Mouse (Mus musculus): ENCODE data around the gene Kazn. TPM values are rescaled to one million over a fixed set of nuclear protein-coding genes. Genes with fewer than 3 reads are reported as not detected.

The Kazn gene
- polyA plus RNA-seq, 1 experiment from 2014 or later: 11.9 TPM

GRCm38 (mm10) chr4:142193151-142193578 is 46.0 kb downstream of the Kazn start:
- Histone ChIP-seq H3K4me2 (ENCODE audit: low read depth, low read length) (no peak overlapping the region), H3K9me3 (ENCODE audit: control insufficient read depth, low read length) (no peaks in the 10 kb centered on the region), H3K9ac (ENCODE audit: low read depth, low read length) (no peak overlapping the region), H3K27me3 (replicated peaks; ENCODE audit: control insufficient read depth, insufficient read depth, low read length) (no peaks in the 10 kb centered on the region), H3K4me3 (ENCODE audit: low read depth, low read length) (no peak overlapping the region), H3K36me3 (ENCODE audit: control insufficient read depth, insufficient read depth, low read length) (no peaks in the 10 kb centered on the region), H3K27ac (replicated peaks; ENCODE audit: low read depth, low read length) (no peak overlapping the region), H3K4me1 (ENCODE audit: control insufficient read depth, insufficient read depth, low read length) (no peaks in the 10 kb centered on the region)
- ATAC-seq (ENCODE audit: low read depth) (no peak), DNase-seq (ENCODE audit: low spot score) (no peak)
- 78% methylated on average over 8 of the region's 8 CpGs for WGBS

- Histone ChIP-seq H3K9me3 (ENCODE audit: control insufficient read depth, low read length) (peaks cover 6% of the 10 kb centered on the region; the same call in 1 of the 2 replicates), H3K4me1 (ENCODE audit: control insufficient read depth, insufficient read depth, low read length) (no peaks in the 10 kb centered on the region; the same call in 1 of the 2 replicates), H3K36me3 (ENCODE audit: control insufficient read depth, insufficient read depth, low read length) (no peaks in the 10 kb centered on the region), H3K4me2 (ENCODE audit: low read depth, low read length) (no peak overlapping the region), H3K9ac (ENCODE audit: low read depth, low read length) (no peak overlapping the region), H3K27ac (replicated peaks; ENCODE audit: low read depth, low read length) (no peak overlapping the region), H3K4me3 (ENCODE audit: low read depth, low read length) (no peak overlapping the region), H3K27me3 (replicated peaks; ENCODE audit: control insufficient read depth, insufficient read depth, low read length) (no peaks in the 10 kb centered on the region)
- WGBS: 92% methylated on average over 8 of the region's 8 CpGs
- ATAC-seq (ENCODE audit: low read depth) (no peak), DNase-seq (ENCODE audit: low spot score) (no peak)
These were observed 49.2 kb downstream of the Kazn start for GRCm38 (mm10) chr4:142189960-142190359.

GRCm38 (mm10) chr4:142188501-142188900 is 50.7 kb downstream of the Kazn start:
- Histone ChIP-seq H3K9me3 (ENCODE audit: control insufficient read depth, low read length) (peaks cover 6% of the 10 kb centered on the region; the same call in 1 of the 2 replicates), H3K27ac (replicated peaks; ENCODE audit: low read depth, low read length) (no peak overlapping the region), H3K4me1 (ENCODE audit: control insufficient read depth, insufficient read depth, low read length) (no peaks in the 10 kb centered on the region; the same call in 1 of the 2 replicates), H3K9ac (ENCODE audit: low read depth, low read length) (no peak overlapping the region), H3K27me3 (replicated peaks; ENCODE audit: control insufficient read depth, insufficient read depth, low read length) (no peaks in the 10 kb centered on the region), H3K4me2 (ENCODE audit: low read depth, low read length) (no peak overlapping the region), H3K36me3 (ENCODE audit: control insufficient read depth, insufficient read depth, low read length) (no peaks in the 10 kb centered on the region), H3K4me3 (ENCODE audit: low read depth, low read length) (no peak overlapping the region)
- ATAC-seq (ENCODE audit: low read depth) (no peak), DNase-seq (ENCODE audit: low spot score) (no peak)
- 80% methylated on average over 2 of the region's 2 CpGs for WGBS

- no peaks in the 10 kb centered on the region for H3K36me3 ChIP-seq (ENCODE audit: control insufficient read depth, insufficient read depth, low read length)
- WGBS: 94% methylated on average over 3 of the region's 3 CpGs
- no peak overlapping the region for H3K4me3 ChIP-seq (ENCODE audit: low read depth, low read length)
- H3K9ac ChIP-seq (ENCODE audit: low read depth, low read length): no peak overlapping the region
- H3K27me3 ChIP-seq (replicated peaks; ENCODE audit: control insufficient read depth, insufficient read depth, low read length): no peaks in the 10 kb centered on the region
- H3K27ac ChIP-seq (replicated peaks; ENCODE audit: low read depth, low read length): no peak overlapping the region
- no peak for ATAC-seq (ENCODE audit: low read depth)
- no peak for DNase-seq (ENCODE audit: low spot score)
- H3K4me2 ChIP-seq (ENCODE audit: low read depth, low read length): no peak overlapping the region
- peaks cover 6% of the 10 kb centered on the region; the same call in 1 of the 2 replicates for H3K9me3 ChIP-seq (ENCODE audit: control insufficient read depth, low read length)
- H3K4me1 ChIP-seq (ENCODE audit: control insufficient read depth, insufficient read depth, low read length): peaks cover 2% of the 10 kb centered on the region; the same call in 1 of the 2 replicates
These were observed 53.0 kb downstream of the Kazn start for GRCm38 (mm10) chr4:142186155-142186554.

GRCm38 (mm10) chr4:142185533-142185900 is 53.7 kb downstream of the Kazn start:
- Histone ChIP-seq H3K27ac (replicated peaks; ENCODE audit: low read depth, low read length) (no peak overlapping the region), H3K4me2 (ENCODE audit: low read depth, low read length) (no peak overlapping the region), H3K4me1 (ENCODE audit: control insufficient read depth, insufficient read depth, low read length) (peaks cover 7% of the 10 kb centered on the region), H3K27me3 (replicated peaks; ENCODE audit: control insufficient read depth, insufficient read depth, low read length) (no peaks in the 10 kb centered on the region), H3K4me3 (ENCODE audit: low read depth, low read length) (no peak overlapping the region), H3K9ac (ENCODE audit: low read depth, low read length) (no peak overlapping the region), H3K9me3 (ENCODE audit: control insufficient read depth, low read length) (peaks cover 6% of the 10 kb centered on the region; the same call in 1 of the 2 replicates), H3K36me3 (ENCODE audit: control insufficient read depth, insufficient read depth, low read length) (no peaks in the 10 kb centered on the region)
- 84% methylated on average over 9 of the region's 9 CpGs for WGBS
- ATAC-seq (ENCODE audit: low read depth) (no peak), DNase-seq (ENCODE audit: low spot score) (no peak)

- H3K4me3 ChIP-seq (ENCODE audit: low read depth, low read length): no peak overlapping the region
- H3K9ac ChIP-seq (ENCODE audit: low read depth, low read length): no peak overlapping the region
- H3K27me3 ChIP-seq (replicated peaks; ENCODE audit: control insufficient read depth, insufficient read depth, low read length): no peaks in the 10 kb centered on the region
- H3K4me1 ChIP-seq (ENCODE audit: control insufficient read depth, insufficient read depth, low read length): peaks cover 10% of the 10 kb centered on the region
- no peak for ATAC-seq (ENCODE audit: low read depth)
- H3K27ac ChIP-seq (replicated peaks; ENCODE audit: low read depth, low read length): no peak overlapping the region
- no peak for DNase-seq (ENCODE audit: low spot score)
- H3K4me2 ChIP-seq (ENCODE audit: low read depth, low read length): no peak overlapping the region
- H3K9me3 ChIP-seq (ENCODE audit: control insufficient read depth, low read length): peaks cover 6% of the 10 kb centered on the region; the same call in 1 of the 2 replicates
- WGBS: 77% methylated on average over 13 of the region's 13 CpGs
- no peaks in the 10 kb centered on the region for H3K36me3 ChIP-seq (ENCODE audit: control insufficient read depth, insufficient read depth, low read length)
These were observed 54.2 kb downstream of the Kazn start for GRCm38 (mm10) chr4:142184852-142185532.

- Histone ChIP-seq H3K4me2 (ENCODE audit: low read depth, low read length) (no peak overlapping the region), H3K4me1 (ENCODE audit: control insufficient read depth, insufficient read depth, low read length) (peaks cover 23% of the 10 kb centered on the region), H3K9ac (ENCODE audit: low read depth, low read length) (no peak overlapping the region), H3K4me3 (ENCODE audit: low read depth, low read length) (no peak overlapping the region), H3K27me3 (replicated peaks; ENCODE audit: control insufficient read depth, insufficient read depth, low read length) (no peaks in the 10 kb centered on the region), H3K9me3 (ENCODE audit: control insufficient read depth, low read length) (peaks cover 6% of the 10 kb centered on the region; the same call in 1 of the 2 replicates), H3K36me3 (ENCODE audit: control insufficient read depth, insufficient read depth, low read length) (no peaks in the 10 kb centered on the region), H3K27ac (replicated peaks; ENCODE audit: low read depth, low read length) (no peak overlapping the region)
- 100% methylated on average over 1 of the region's 1 CpGs for WGBS
- no peak for DNase-seq (ENCODE audit: low spot score)
- no peak for ATAC-seq (ENCODE audit: low read depth)
These were observed 55.6 kb downstream of the Kazn start for GRCm38 (mm10) chr4:142183591-142183990.

GRCm38 (mm10) chr4:142183015-142183414 is 56.2 kb downstream of the Kazn start:
- H3K27me3 ChIP-seq (replicated peaks; ENCODE audit: control insufficient read depth, insufficient read depth, low read length): no peaks in the 10 kb centered on the region
- H3K4me1 ChIP-seq (ENCODE audit: control insufficient read depth, insufficient read depth, low read length): peaks cover 24% of the 10 kb centered on the region
- DNase-seq (ENCODE audit: low spot score): no peak
- H3K9ac ChIP-seq (ENCODE audit: low read depth, low read length): no peak overlapping the region
- H3K4me3 ChIP-seq (ENCODE audit: low read depth, low read length): no peak overlapping the region
- peaks cover 6% of the 10 kb centered on the region; the same call in 1 of the 2 replicates for H3K9me3 ChIP-seq (ENCODE audit: control insufficient read depth, low read length)
- 55% methylated on average over 3 of the region's 3 CpGs for WGBS
- no peak overlapping the region for H3K27ac ChIP-seq (replicated peaks; ENCODE audit: low read depth, low read length)
- no peak overlapping the region for H3K4me2 ChIP-seq (ENCODE audit: low read depth, low read length)
- H3K36me3 ChIP-seq (ENCODE audit: control insufficient read depth, insufficient read depth, low read length): no peaks in the 10 kb centered on the region
- ATAC-seq (ENCODE audit: low read depth): no peak

- peaks cover 24% of the 10 kb centered on the region for H3K4me1 ChIP-seq (ENCODE audit: control insufficient read depth, insufficient read depth, low read length)
These were observed 57.6 kb downstream of the Kazn start for GRCm38 (mm10) chr4:142181646-142182045.

More at GRCm38 (mm10) chr4:142181646-142182045, 57.6 kb downstream of the Kazn start:
- H3K9me3 ChIP-seq (ENCODE audit: control insufficient read depth, low read length): peaks cover 6% of the 10 kb centered on the region; the same call in 1 of the 2 replicates
- H3K27me3 ChIP-seq (replicated peaks; ENCODE audit: control insufficient read depth, insufficient read depth, low read length): no peaks in the 10 kb centered on the region
- H3K27ac ChIP-seq (replicated peaks; ENCODE audit: low read depth, low read length): no peak overlapping the region
- WGBS: 74% methylated on average over 4 of the region's 4 CpGs
- DNase-seq (ENCODE audit: low spot score): no peak
- no peak overlapping the region for H3K9ac ChIP-seq (ENCODE audit: low read depth, low read length)
- H3K4me2 ChIP-seq (ENCODE audit: low read depth, low read length): no peak overlapping the region
- H3K36me3 ChIP-seq (ENCODE audit: control insufficient read depth, insufficient read depth, low read length): no peaks in the 10 kb centered on the region
- no peak overlapping the region for H3K4me3 ChIP-seq (ENCODE audit: low read depth, low read length)
- no peak for ATAC-seq (ENCODE audit: low read depth)

Measured in embryonic facial prominence, embryonic 14.5 days (tissue).